Mouse (Mus musculus): ENCODE results near the gene Nod1. TPM values are rescaled to one million over a fixed set of nuclear protein-coding genes. Genes with fewer than 3 reads are reported as not detected.
"Not testable (repeated sequence)": the region's sequence is repeated elsewhere in the genome, so short reads cannot be mapped to it uniquely, and the experiment has no call there.

Gene Nod1
- polyA plus RNA-seq, 1 experiment from 2014 or later, result 1.9 TPM

DNA sequence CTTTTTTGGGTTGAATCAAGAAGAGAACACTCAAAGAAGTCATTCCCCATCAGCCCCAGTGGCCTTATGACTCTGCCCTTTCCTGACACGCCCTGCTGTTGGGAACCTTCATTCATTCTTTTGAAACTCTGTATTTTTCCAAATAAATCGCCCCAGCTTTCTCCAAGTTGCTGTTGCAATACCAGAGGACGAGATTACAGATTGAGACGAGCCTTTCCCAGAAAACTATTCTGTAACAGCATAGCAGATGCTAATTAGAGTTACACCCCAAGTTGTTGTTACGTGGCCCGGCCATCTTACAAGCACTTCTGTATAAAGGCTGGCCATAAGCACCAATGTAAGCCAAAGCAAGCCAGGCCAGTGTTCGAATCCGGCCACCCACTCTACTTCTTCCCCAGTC is 14.8 kb downstream of the Nod1 start:
- no peak overlapping the region for H3K9ac ChIP-seq (replicated peaks; ENCODE audit: low read length)
- DNase-seq (ENCODE audit: low spot score), result no peak
- no peaks in the 10 kb centered on the region for H3K4me1 ChIP-seq (ENCODE audit: control insufficient read depth, insufficient read depth, low read length)
- H3K27me3 ChIP-seq (ENCODE audit: control insufficient read depth, insufficient read depth, low read length), result no peaks in the 10 kb centered on the region
- no peak overlapping the region for H3K27ac ChIP-seq (replicated peaks; ENCODE audit: low read depth, low read length)
- 85% methylated on average over 8 of the region's 8 CpGs for WGBS
- no peak for ATAC-seq (replicated peaks; ENCODE audit: insufficient number of reproducible peaks, low FRiP score, low TSS enrichment, low read depth)
- H3K4me2 ChIP-seq (ENCODE audit: low read depth, low read length), result no peak overlapping the region
- H3K36me3 ChIP-seq (replicated peaks; ENCODE audit: control insufficient read depth, insufficient read depth, low read depth, low read length), result no peaks in the 10 kb centered on the region
- H3K9me3 ChIP-seq (replicated peaks; ENCODE audit: control insufficient read depth, low read length), result no peaks in the 10 kb centered on the region
- H3K4me3 ChIP-seq (ENCODE audit: low read depth, low read length), result no peak overlapping the region

DNA sequence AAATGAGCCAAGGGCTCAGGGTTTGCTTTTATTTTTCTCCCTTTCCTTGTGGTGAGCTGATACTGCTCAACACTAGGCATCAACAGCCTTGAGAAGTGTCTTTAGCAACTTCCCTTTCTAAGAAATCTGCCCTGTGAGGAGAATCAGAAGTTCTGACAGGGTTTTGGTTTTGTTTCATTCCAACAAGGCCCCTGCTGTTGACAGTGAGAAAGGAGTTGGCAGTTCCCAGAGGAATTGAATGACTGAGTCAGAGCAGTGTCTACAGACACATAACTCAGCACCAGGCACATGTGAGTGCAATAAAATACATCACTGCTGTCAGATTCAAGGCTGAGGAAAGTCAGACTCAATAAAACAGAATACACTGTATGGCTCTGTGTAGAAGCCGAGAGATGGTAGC is 16.0 kb downstream of the Nod1 start:
- Histone ChIP-seq H3K27ac (replicated peaks; ENCODE audit: low read depth, low read length) (no peak overlapping the region), H3K4me2 (ENCODE audit: low read depth, low read length) (no peak overlapping the region), H3K36me3 (replicated peaks; ENCODE audit: control insufficient read depth, insufficient read depth, low read depth, low read length) (no peaks in the 10 kb centered on the region), H3K9ac (replicated peaks; ENCODE audit: low read length) (no peak overlapping the region), H3K4me1 (ENCODE audit: control insufficient read depth, insufficient read depth, low read length) (no peaks in the 10 kb centered on the region), H3K9me3 (replicated peaks; ENCODE audit: control insufficient read depth, low read length) (no peaks in the 10 kb centered on the region), H3K27me3 (ENCODE audit: control insufficient read depth, insufficient read depth, low read length) (no peaks in the 10 kb centered on the region), H3K4me3 (ENCODE audit: low read depth, low read length) (no peak overlapping the region)
- WGBS, result 74% methylated on average over 1 of the region's 1 CpGs
- ATAC-seq (replicated peaks; ENCODE audit: insufficient number of reproducible peaks, low FRiP score, low TSS enrichment, low read depth) (no peak), DNase-seq (ENCODE audit: low spot score) (no peak)

DNA sequence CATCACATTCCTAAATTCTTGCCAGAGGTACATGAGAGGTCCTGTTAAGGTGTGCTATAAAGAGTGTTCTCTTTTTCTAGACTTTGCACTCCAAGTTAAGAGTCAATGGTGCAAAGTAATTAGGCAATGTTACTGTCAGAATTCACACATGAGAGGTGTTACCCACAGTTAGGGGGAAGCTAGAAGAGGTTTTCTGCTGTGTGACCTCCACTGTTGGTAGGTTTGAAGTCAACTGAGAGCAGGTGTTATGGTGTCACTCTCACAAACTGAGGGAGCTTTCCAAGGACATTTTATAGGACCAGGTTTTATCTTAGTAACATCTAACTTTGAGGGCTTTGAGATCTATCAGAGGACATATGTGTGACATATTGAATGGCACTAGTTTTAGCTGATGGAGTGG is 16.5 kb downstream of the Nod1 start:
- H3K27me3 ChIP-seq (ENCODE audit: control insufficient read depth, insufficient read depth, low read length), result no peaks in the 10 kb centered on the region

DNA sequence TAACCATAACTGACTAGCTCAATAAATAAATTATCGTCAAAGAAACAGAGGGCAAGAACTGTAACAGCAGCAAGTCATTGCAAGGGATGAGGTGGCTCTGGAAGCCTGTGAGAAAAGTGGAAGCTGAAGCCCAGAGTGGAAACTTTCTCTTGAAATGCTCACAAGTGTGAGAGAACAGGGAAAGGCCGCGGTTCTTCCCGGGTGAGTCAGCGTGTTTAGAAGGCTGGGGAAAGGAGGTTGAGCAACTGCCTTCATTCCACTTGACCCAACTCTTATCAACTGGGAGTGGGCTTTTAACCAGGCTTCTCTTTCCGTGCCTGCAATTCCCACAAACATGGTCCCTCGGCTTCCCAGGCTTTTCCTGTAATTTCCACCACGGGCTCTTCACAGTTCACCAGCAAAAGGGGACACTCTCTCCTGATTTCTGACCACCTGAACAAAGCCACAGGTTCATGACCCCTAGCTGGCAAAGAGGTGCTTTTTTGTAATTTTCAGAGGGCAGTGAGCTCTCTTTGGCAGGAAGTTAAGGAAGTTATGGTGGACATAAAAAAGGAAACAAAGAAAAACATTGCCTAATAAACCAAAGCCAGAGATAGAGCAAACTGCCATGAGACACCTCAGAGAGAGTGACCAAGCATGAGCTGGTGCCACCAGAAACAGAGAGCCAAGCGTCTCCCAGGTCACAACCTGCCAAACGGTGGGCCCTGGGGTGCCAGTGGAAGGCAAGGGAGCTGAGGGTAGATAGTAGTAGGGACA is 17.6 kb downstream of the Nod1 start:
- no peak for ATAC-seq (replicated peaks; ENCODE audit: insufficient number of reproducible peaks, low FRiP score, low TSS enrichment, low read depth)
- H3K4me2 ChIP-seq (ENCODE audit: low read depth, low read length), result no peak overlapping the region

More for the DNA sequence above, 16.5 kb downstream of the Nod1 start:
- Histone ChIP-seq H3K4me3 (ENCODE audit: low read depth, low read length) (no peak overlapping the region), H3K27ac (replicated peaks; ENCODE audit: low read depth, low read length) (no peak overlapping the region), H3K4me2 (ENCODE audit: low read depth, low read length) (no peak overlapping the region), H3K4me1 (ENCODE audit: control insufficient read depth, insufficient read depth, low read length) (no peaks in the 10 kb centered on the region), H3K9me3 (replicated peaks; ENCODE audit: control insufficient read depth, low read length) (no peaks in the 10 kb centered on the region), H3K36me3 (replicated peaks; ENCODE audit: control insufficient read depth, insufficient read depth, low read depth, low read length) (no peaks in the 10 kb centered on the region), H3K9ac (replicated peaks; ENCODE audit: low read length) (no peak overlapping the region)
- ATAC-seq (replicated peaks; ENCODE audit: insufficient number of reproducible peaks, low FRiP score, low TSS enrichment, low read depth) (no peak), DNase-seq (ENCODE audit: low spot score) (no peak)

DNA sequence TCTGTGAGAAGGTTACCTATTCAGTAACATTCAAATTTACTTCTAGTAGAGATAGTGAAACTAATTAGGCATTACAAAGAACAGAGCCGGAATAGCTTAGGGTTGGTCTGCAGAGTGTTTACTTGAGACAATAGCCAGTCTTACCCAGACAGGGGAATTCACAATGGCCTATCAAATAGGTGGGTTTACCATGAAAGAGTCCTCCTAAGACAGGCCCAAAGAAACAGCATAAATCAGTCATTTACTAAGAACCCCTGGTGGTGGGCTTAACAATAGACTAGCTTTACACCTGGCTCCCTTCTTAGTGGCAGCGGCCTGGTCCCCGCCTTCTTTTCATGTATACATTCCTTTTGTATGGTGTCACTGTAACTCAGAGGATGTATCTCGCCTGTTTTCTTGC is 19.0 kb downstream of the Nod1 start:
- WGBS, result 92% methylated on average over 4 of the region's 4 CpGs
- ATAC-seq (replicated peaks; ENCODE audit: insufficient number of reproducible peaks, low FRiP score, low TSS enrichment, low read depth), result not testable (repeated sequence)

More for the DNA sequence above, 17.6 kb downstream of the Nod1 start:
- WGBS, result 85% methylated on average over 10 of the region's 10 CpGs
- Histone ChIP-seq H3K27me3 (ENCODE audit: control insufficient read depth, insufficient read depth, low read length) (no peaks in the 10 kb centered on the region), H3K4me1 (ENCODE audit: control insufficient read depth, insufficient read depth, low read length) (no peaks in the 10 kb centered on the region), H3K27ac (replicated peaks; ENCODE audit: low read depth, low read length) (no peak overlapping the region), H3K4me3 (ENCODE audit: low read depth, low read length) (no peak overlapping the region), H3K9me3 (replicated peaks; ENCODE audit: control insufficient read depth, low read length) (no peaks in the 10 kb centered on the region), H3K9ac (replicated peaks; ENCODE audit: low read length) (no peak overlapping the region), H3K36me3 (replicated peaks; ENCODE audit: control insufficient read depth, insufficient read depth, low read depth, low read length) (no peaks in the 10 kb centered on the region)
- no peak for DNase-seq (ENCODE audit: low spot score)

DNA sequence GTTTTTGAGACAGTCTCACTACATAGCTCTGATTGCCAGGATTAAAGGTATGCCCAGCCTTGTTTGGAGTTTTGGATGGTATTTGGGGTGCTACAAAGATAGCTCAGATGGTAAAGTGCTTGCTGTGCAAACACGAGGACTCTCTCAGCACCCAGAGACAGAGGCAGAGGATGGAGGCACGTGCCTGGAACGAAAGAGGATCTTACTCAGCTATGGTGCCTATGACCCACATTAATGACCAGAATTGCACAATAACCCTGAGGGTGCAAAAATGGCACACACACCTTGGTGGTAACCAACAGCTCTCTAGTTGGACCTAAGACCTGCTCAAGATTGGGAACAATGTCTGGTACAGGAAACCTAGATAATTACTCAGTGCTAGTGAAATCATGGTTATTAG is 19.9 kb downstream of the Nod1 start:
- H3K4me2 ChIP-seq (ENCODE audit: low read depth, low read length), result no peak overlapping the region
- no peak for DNase-seq (ENCODE audit: low spot score)
- WGBS, result 94% methylated on average over 3 of the region's 3 CpGs

More for the DNA sequence above, 19.0 kb downstream of the Nod1 start:
- not testable (repeated sequence) for H3K27ac ChIP-seq (replicated peaks; ENCODE audit: low read depth, low read length); H3K9ac ChIP-seq (replicated peaks; ENCODE audit: low read length); DNase-seq (ENCODE audit: low spot score); H3K9me3 ChIP-seq (replicated peaks; ENCODE audit: control insufficient read depth, low read length); H3K27me3 ChIP-seq (ENCODE audit: control insufficient read depth, insufficient read depth, low read length); H3K4me1 ChIP-seq (ENCODE audit: control insufficient read depth, insufficient read depth, low read length); H3K4me2 ChIP-seq (ENCODE audit: low read depth, low read length); H3K36me3 ChIP-seq (replicated peaks; ENCODE audit: control insufficient read depth, insufficient read depth, low read depth, low read length); H3K4me3 ChIP-seq (ENCODE audit: low read depth, low read length)

DNA sequence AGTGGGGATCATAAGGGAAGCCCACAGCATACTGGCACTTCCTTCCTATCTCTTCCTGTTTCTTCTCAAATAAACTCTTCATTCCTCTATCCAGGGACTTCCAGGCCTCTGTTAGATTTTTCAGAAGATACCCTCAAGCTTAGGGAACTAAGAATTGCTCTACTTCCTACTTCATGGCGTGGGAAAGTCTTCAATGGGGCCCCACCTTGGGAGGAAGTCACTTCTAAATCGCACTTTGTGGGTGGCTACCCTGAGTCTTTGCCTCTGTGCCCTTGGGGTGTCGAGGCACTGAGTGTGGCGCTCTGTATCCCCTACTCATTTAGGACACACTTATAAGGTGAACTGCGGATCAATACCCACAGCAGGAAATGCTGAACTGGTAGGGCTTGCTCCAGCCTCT is 23.7 kb downstream of the Nod1 start:
- DNase-seq (ENCODE audit: low spot score) (no peak), ATAC-seq (replicated peaks; ENCODE audit: insufficient number of reproducible peaks, low FRiP score, low TSS enrichment, low read depth) (no peak)
- H3K4me3 ChIP-seq (ENCODE audit: low read depth, low read length), result no peak overlapping the region
- no peaks in the 10 kb centered on the region for H3K36me3 ChIP-seq (replicated peaks; ENCODE audit: control insufficient read depth, insufficient read depth, low read depth, low read length)
- no peak overlapping the region for H3K27ac ChIP-seq (replicated peaks; ENCODE audit: low read depth, low read length)
- H3K9ac ChIP-seq (replicated peaks; ENCODE audit: low read length), result no peak overlapping the region
- H3K27me3 ChIP-seq (ENCODE audit: control insufficient read depth, insufficient read depth, low read length), result peaks cover 4% of the 10 kb centered on the region; the same call in 1 of the 2 replicates
- WGBS, result 83% methylated on average over 5 of the region's 5 CpGs
- peaks cover 3% of the 10 kb centered on the region; the same call in 1 of the 2 replicates for H3K4me1 ChIP-seq (ENCODE audit: control insufficient read depth, insufficient read depth, low read length)
- no peaks in the 10 kb centered on the region for H3K9me3 ChIP-seq (replicated peaks; ENCODE audit: control insufficient read depth, low read length)
- no peak overlapping the region for H3K4me2 ChIP-seq (ENCODE audit: low read depth, low read length)

More for the DNA sequence above, 19.9 kb downstream of the Nod1 start:
- no peaks in the 10 kb centered on the region for H3K27me3 ChIP-seq (ENCODE audit: control insufficient read depth, insufficient read depth, low read length)
- no peaks in the 10 kb centered on the region for H3K36me3 ChIP-seq (replicated peaks; ENCODE audit: control insufficient read depth, insufficient read depth, low read depth, low read length)
- no peak overlapping the region for H3K27ac ChIP-seq (replicated peaks; ENCODE audit: low read depth, low read length)
- no peaks in the 10 kb centered on the region for H3K4me1 ChIP-seq (ENCODE audit: control insufficient read depth, insufficient read depth, low read length)
- H3K9me3 ChIP-seq (replicated peaks; ENCODE audit: control insufficient read depth, low read length), result no peaks in the 10 kb centered on the region
- H3K9ac ChIP-seq (replicated peaks; ENCODE audit: low read length), result no peak overlapping the region
- ATAC-seq (replicated peaks; ENCODE audit: insufficient number of reproducible peaks, low FRiP score, low TSS enrichment, low read depth), result no peak
- H3K4me3 ChIP-seq (ENCODE audit: low read depth, low read length), result no peak overlapping the region

DNA sequence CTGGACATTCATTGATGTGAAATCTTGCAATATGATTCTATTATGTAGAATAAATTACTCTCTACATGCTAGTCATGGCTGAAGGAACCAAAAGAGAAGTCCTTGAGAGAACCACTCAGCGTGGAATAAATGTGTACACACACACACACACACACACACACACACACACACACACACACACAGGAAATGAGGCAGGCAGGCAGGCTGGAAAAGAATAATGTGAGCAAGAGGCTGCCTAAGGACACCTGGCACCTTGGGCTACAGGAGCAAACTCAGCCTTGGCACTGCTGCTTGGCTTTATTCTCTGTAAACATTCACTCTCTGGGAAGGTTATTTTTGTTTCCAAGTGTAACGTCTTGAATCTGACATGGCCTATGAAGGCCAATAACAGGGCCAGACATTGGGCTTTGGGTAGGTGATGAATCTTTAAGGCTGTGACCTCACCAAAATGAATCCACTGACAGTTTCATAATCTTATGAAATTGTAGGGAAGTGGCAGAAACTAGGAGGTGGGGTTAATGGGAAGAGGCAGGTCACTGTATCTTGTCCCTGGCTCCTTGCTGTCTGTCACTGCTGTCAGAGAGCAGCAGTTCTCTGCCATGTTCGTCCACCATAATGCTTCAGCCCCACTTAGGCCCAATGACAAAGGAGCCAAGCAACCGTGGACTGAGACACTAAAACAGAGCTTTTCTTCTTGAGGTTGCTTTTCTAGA is 26.0 kb downstream of the Nod1 start:
- Histone ChIP-seq H3K4me2 (ENCODE audit: low read depth, low read length) (no peak overlapping the region), H3K4me1 (ENCODE audit: control insufficient read depth, insufficient read depth, low read length) (peaks cover 3% of the 10 kb centered on the region; the same call in 1 of the 2 replicates), H3K27ac (replicated peaks; ENCODE audit: low read depth, low read length) (no peak overlapping the region), H3K9ac (replicated peaks; ENCODE audit: low read length) (no peak overlapping the region), H3K36me3 (replicated peaks; ENCODE audit: control insufficient read depth, insufficient read depth, low read depth, low read length) (no peaks in the 10 kb centered on the region), H3K4me3 (ENCODE audit: low read depth, low read length) (no peak overlapping the region), H3K27me3 (ENCODE audit: control insufficient read depth, insufficient read depth, low read length) (peaks cover 7% of the 10 kb centered on the region), H3K9me3 (replicated peaks; ENCODE audit: control insufficient read depth, low read length) (no peaks in the 10 kb centered on the region)
- 80% methylated on average over 4 of the region's 4 CpGs for WGBS
- DNase-seq (ENCODE audit: low spot score) (no peak), ATAC-seq (replicated peaks; ENCODE audit: insufficient number of reproducible peaks, low FRiP score, low TSS enrichment, low read depth) (no peak)

Data from embryonic facial prominence, embryonic 11.5 days (tissue).